In genomic region chr2:60722514-60722913, GRCm38 (mm10) we compare ENCODE assay signal across 8 mouse cellular contexts. TPM values are rescaled to one million over a fixed set of nuclear protein-coding genes. Genes with fewer than 3 reads are reported as not detected.
A peak's percentile ranks its signal among the peaks of the same experiment; 100 is the strongest.
DNase-seq lines count a peak whose midpoint lies in the region; ATAC-seq lines count a peak whose summit lies in the region.

Gene Itgb6, minus strand, starts transcription at chr2:60722643.

- H3K4me3 ChIP-seq in brown adipose tissue, adult 24 weeks (ENCODE audit: insufficient read depth, low read depth, low read length), result no peak within 1 kb of the TSS; the same call in 1 of the 2 replicates

- peak; percentile 6 to 13 for DNase-seq in cerebellum, postnatal 36 days
- DNase-seq in cerebellum, adult 11 months, result no peak
- DNase-seq in heart, adult 8-10 months (ENCODE audit: low spot score), result peak; percentile 72
- peak; percentile 21 to 25 for DNase-seq in layer of hippocampus, postnatal 25 days (ENCODE audit: extremely low spot score in 1 of 2, low spot score in 1 of 2)
- DNase-seq in right cerebral cortex, postnatal 25 days, result peak; percentile 22
- no peak for DNase-seq in thymus, postnatal 0 days (ENCODE audit: low spot score)

- peaks cover 5% of the 10 kb centered on the region; the same call in 1 of the 2 replicates for H3K4me1 ChIP-seq in brown adipose tissue, adult 24 weeks (ENCODE audit: control insufficient read depth, insufficient read depth, insufficient read length, low read length)

- H3K27ac ChIP-seq in brown adipose tissue, adult 24 weeks (replicated peaks; ENCODE audit: low read depth, low read length), result peak within 1 kb of the TSS; percentile 42

- ATAC-seq in megakaryocyte-erythroid progenitor cell, adult 5-6 weeks (replicated peaks; ENCODE audit: low FRiP score, low TSS enrichment, poor library complexity, severe bottlenecking), result no peak

RNA-seq across cellular contexts. Expression of gene Itgb6, which starts in this region (rescaled TPM):
- 0.75 TPM in 1 of 2 replicates, not detected in the other for polyA plus RNA-seq in brown adipose tissue, adult 24 weeks (2012; ENCODE audit: insufficient read depth, insufficient read length, missing spikeins)
- 10 to 100 TPM; 20.2 to 32.3 (median 24.9) TPM for total RNA-seq in heart, adult 8-10 months (2022)
- under 1 TPM in 1 of 2 experiments, not detected in 1; 0.10 TPM for total RNA-seq in layer of hippocampus, postnatal 25 days (2021)
- 0.08 and 0.12 TPM in 2 replicates for polyA plus RNA-seq in thymus, postnatal 0 days (2015; fragmentation: Nextera tagmentation; extraction: Ambion mirVana)
- not detected in 2 replicates for total RNA-seq in megakaryocyte-erythroid progenitor cell, adult 5-6 weeks (2014; fragmentation: Nextera tagmentation)
- total RNA-seq in megakaryocyte-erythroid progenitor cell, adult 5-6 weeks (2017), result not detected in 2 replicates

Comparison
In these comparisons a context has a peak if more than half of its experiments do, and no peak if none do; other contexts are left out.
1. RNA of gene Itgb6 (total RNA-seq): 20.2 to 32.3 TPM in heart, adult 8-10 months; 0.10 TPM in layer of hippocampus, postnatal 25 days and not detected in megakaryocyte-erythroid progenitor cell, adult 5-6 weeks; every median in the first group is over 10 times any median in the second.
2. DNase-seq: peak in cerebellum, postnatal 36 days (2 of 2), heart, adult 8-10 months (single experiment) and right cerebral cortex, postnatal 25 days (single experiment); none in cerebellum, adult 11 months (single experiment) and thymus, postnatal 0 days (single experiment).
3. Peak in DNase-seq in layer of hippocampus, postnatal 25 days; RNA of the gene not detected or under 1 TPM.